Mouse (Mus musculus): Measurements from ENCODE around the gene Lrrc8d.

DNA sequence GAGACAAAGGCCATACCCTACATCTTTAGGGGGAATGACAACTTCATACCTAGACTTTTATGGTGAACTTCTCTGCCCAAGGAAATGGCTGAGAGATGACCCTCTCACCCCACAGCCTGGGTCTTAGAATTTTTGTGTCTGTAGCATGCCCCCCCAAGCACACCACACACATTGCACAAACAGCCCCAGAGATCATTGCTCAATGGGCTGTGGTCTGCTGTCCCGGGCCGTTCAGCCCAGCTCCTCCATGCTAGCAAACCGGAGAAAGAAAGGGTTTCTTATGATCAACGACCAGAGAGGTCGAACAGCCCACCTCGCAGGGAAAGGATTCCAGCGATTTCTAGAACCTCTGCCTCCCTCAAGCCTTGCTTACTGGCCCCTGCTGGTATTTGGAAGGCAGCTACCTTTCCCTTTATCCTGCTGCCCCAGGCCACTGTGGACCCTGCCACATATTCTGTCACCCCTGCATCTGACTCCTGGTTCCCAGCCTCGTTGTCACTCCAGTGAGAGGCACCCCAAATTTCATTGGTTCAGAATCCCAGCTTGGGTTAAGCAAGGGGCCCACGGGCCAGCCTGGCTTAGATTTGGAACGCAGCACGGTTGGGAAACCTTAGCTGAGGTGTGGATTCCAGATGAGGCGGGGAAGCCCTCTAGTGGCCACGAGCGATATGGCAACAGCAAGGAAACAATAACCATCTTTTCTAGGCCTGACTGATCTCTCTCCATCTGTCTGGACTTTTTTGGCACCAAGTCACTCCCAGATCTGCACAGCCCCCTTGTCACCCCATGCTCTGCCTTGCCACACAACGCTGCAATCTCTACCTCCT, 45.3 kb upstream of the Lrrc8d start:
- TF ChIP-seq EP300 (IDR thresholded peaks at IDR 0.05; ENCODE audit: low read depth) (no peak), CTCF (IDR thresholded peaks at IDR 0.05; ENCODE audit: low read depth) (peak; percentile 93)

Measured in heart, postnatal 0 days (tissue).